Mouse (Mus musculus) kidney, postnatal 0 days (tissue): ENCODE measurements around the gene Apc2. TPM values are rescaled to one million over a fixed set of nuclear protein-coding genes. Genes with fewer than 3 reads are reported as not detected.

Experiments
- ATAC-seq: fragments of 200-750 bp; cut with Nextera tagmentation; replicated peaks from 2 replicates; pipeline ENCODE4 v1.8.0; 2017; ENCODE audit warnings: low read depth, moderate number of reproducible peaks, moderate TSS enrichment, moderate library complexity; ENCODE audit not compliant: low FRiP score
- DNase-seq: peaks from one replicate; pipeline ENCODE4 v3.0.0-alpha.2; 2016; ENCODE audit warnings: low spot score
- H3K27ac ChIP-seq: fragments of 300-500 bp; sonication (generic); 2 replicates; pipeline ENCODE4 v1.5.1; 2014; ENCODE audit warnings: mild to moderate bottlenecking
- H3K27me3 ChIP-seq: fragments of 300-500 bp; sonication (generic); 2 replicates; pipeline ENCODE4 v1.6.1; 2014; ENCODE audit warnings: low read length, mixed read lengths; ENCODE audit not compliant: insufficient read depth
- H3K36me3 ChIP-seq: fragments of 300-500 bp; sonication (generic); 2 replicates; pipeline ENCODE4 v1.6.1; 2014; ENCODE audit warnings: low read length, mixed read lengths; ENCODE audit not compliant: insufficient read depth
- H3K4me1 ChIP-seq: fragments of 300-500 bp; sonication (generic); replicated peaks from 2 replicates; pipeline ENCODE4 v1.6.1; 2014; ENCODE audit warnings: antibody characterized with exemption, low read length, mixed read lengths; ENCODE audit not compliant: insufficient read depth
- H3K4me2 ChIP-seq: fragments of 300-500 bp; sonication (generic); 2 replicates; pipeline ENCODE4 v1.6.1; 2014; ENCODE audit warnings: mild to moderate bottlenecking, low read length, moderate library complexity, mixed read lengths
- H3K4me3 ChIP-seq: fragments of 300-500 bp; sonication (generic); replicated peaks from 2 replicates; pipeline ENCODE4 v1.5.1; 2014; ENCODE audit warnings: low read depth, low read length
- H3K9ac ChIP-seq: fragments of 300-500 bp; sonication (generic); 2 replicates; pipeline ENCODE4 v1.6.1; 2014; ENCODE audit warnings: low read depth, low read length
- H3K9me3 ChIP-seq: fragments of 300-500 bp; sonication (generic); replicated peaks from 2 replicates; pipeline ENCODE4 v1.6.1; 2016; ENCODE audit warnings: low read length, inconsistent platforms, mixed read lengths
- CTCF ChIP-seq: IDR thresholded peaks from 2 replicates; pipeline ENCODE4 v1.5.1; 2016; ENCODE audit warnings: antibody characterized with exemption, low read depth, mild to moderate bottlenecking, moderate library complexity
- WGBS: fragments of 180-500 bp; shearing (Covaris S2); extraction: QIAGEN DNeasy Blood & Tissue Kit; methylation state at CpG from one replicate; pipeline ENCODE4 v1.1.7; 2014; 5-methylcytosine and 5-hydroxymethylcytosine counted together
- polyA plus RNA-seq: library from polyadenylated mRNA; unstranded; fragments of >200 nt; fragmentation: Nextera tagmentation; extraction: Ambion mirVana; gene quantifications from 2 replicates; pipeline ENCODE4 v1.2.1, GENCODE M21; 2015

Apc2 gene
- polyA plus RNA-seq, 1 experiment from 2014 or later, result 0.86 TPM

- Histone ChIP-seq H3K9me3 (no peaks in the 10 kb centered on the region), H3K27me3 (no peaks in the 10 kb centered on the region), H3K4me1 (peaks cover 6% of the 10 kb centered on the region), H3K36me3 (peaks cover 32% of the 10 kb centered on the region), H3K9ac (no peak overlapping the region), H3K27ac (no peak overlapping the region), H3K4me2 (no peak overlapping the region), H3K4me3 (no peak overlapping the region)
- TF ChIP-seq CTCF, result no peak
- DNase-seq, result no peak
- no peak for ATAC-seq
Observed at GRCm38 (mm10) chr10:80252011-80252410, 43.8 kb upstream of the Apc2 start.

GRCm38 (mm10) chr10:80252493-80253274 is 43.1 kb upstream of the Apc2 start:
- no peaks in the 10 kb centered on the region for H3K9me3 ChIP-seq
- no peak overlapping the region for H3K9ac ChIP-seq
- WGBS, result 95% methylated on average over 11 of the region's 11 CpGs
- no peaks in the 10 kb centered on the region for H3K27me3 ChIP-seq
- H3K4me1 ChIP-seq, result peaks cover 6% of the 10 kb centered on the region
- no peak overlapping the region for H3K4me3 ChIP-seq
- no peak for ATAC-seq
- no peak for DNase-seq
- H3K36me3 ChIP-seq, result peaks cover 33% of the 10 kb centered on the region
- H3K27ac ChIP-seq, result no peak overlapping the region
- TF ChIP-seq CTCF, result no peak
- no peak overlapping the region for H3K4me2 ChIP-seq

- Histone ChIP-seq H3K4me1 (peaks cover 6% of the 10 kb centered on the region), H3K9ac (no peak overlapping the region), H3K27ac (no peak overlapping the region), H3K9me3 (no peaks in the 10 kb centered on the region), H3K4me3 (no peak overlapping the region), H3K36me3 (peaks cover 39% of the 10 kb centered on the region), H3K4me2 (no peak overlapping the region), H3K27me3 (no peaks in the 10 kb centered on the region)
- no peak for ATAC-seq
- no peak for TF ChIP-seq CTCF
- 81% methylated on average over 6 of the region's 6 CpGs for WGBS
- DNase-seq, result no peak
Observed at GRCm38 (mm10) chr10:80253551-80253950, 42.2 kb upstream of the Apc2 start.

- H3K27me3 ChIP-seq, result no peaks in the 10 kb centered on the region
- no peak overlapping the region for H3K27ac ChIP-seq
- no peaks in the 10 kb centered on the region for H3K9me3 ChIP-seq
- ATAC-seq (no peak), DNase-seq (no peak)
- no peak overlapping the region for H3K4me2 ChIP-seq
- peaks cover 45% of the 10 kb centered on the region for H3K36me3 ChIP-seq
- H3K4me3 ChIP-seq, result no peak overlapping the region
- no peak for TF ChIP-seq CTCF
- H3K4me1 ChIP-seq, result peaks cover 11% of the 10 kb centered on the region
- no peak overlapping the region for H3K9ac ChIP-seq
- WGBS, result 94% methylated on average over 26 of the region's 26 CpGs
Observed at GRCm38 (mm10) chr10:80254331-80255297, 41.2 kb upstream of the Apc2 start.

- H3K27ac ChIP-seq, result no peak overlapping the region
- WGBS, result 92% methylated on average over 5 of the region's 5 CpGs
- no peak for DNase-seq
Observed at GRCm38 (mm10) chr10:80255881-80256535, 39.8 kb upstream of the Apc2 start.

GRCm38 (mm10) chr10:80257936-80258335 is 37.8 kb upstream of the Apc2 start:
- Histone ChIP-seq H3K27ac (no peak overlapping the region), H3K9me3 (no peaks in the 10 kb centered on the region), H3K36me3 (peaks cover 45% of the 10 kb centered on the region), H3K4me3 (no peak overlapping the region), H3K9ac (no peak overlapping the region), H3K4me2 (no peak overlapping the region), H3K4me1 (peaks cover 15% of the 10 kb centered on the region), H3K27me3 (no peaks in the 10 kb centered on the region)
- DNase-seq (no peak), ATAC-seq (no peak)
- TF ChIP-seq CTCF, result no peak
- 72% methylated on average over 2 of the region's 2 CpGs for WGBS

More at GRCm38 (mm10) chr10:80255881-80256535, 39.8 kb upstream of the Apc2 start:
- Histone ChIP-seq H3K9me3 (no peaks in the 10 kb centered on the region), H3K4me1 (peaks cover 11% of the 10 kb centered on the region), H3K36me3 (peaks cover 45% of the 10 kb centered on the region), H3K27me3 (no peaks in the 10 kb centered on the region), H3K9ac (no peak overlapping the region), H3K4me3 (no peak overlapping the region), H3K4me2 (no peak overlapping the region)
- ATAC-seq, result no peak
- no peak for TF ChIP-seq CTCF
